Mouse (Mus musculus) hindbrain, embryonic 15.5 days (tissue): ENCODE measurements around the gene Nr2f6. TPM values are rescaled to one million over a fixed set of nuclear protein-coding genes. Genes with fewer than 3 reads are reported as not detected.

Source experiments
- ATAC-seq: fragments of 200-750 bp; cut with Nextera tagmentation; 2 replicates; pipeline ENCODE4 v1.8.0; 2017; ENCODE audit warnings: low read depth, moderate number of reproducible peaks, moderate TSS enrichment; ENCODE audit not compliant: low FRiP score
- H3K27ac ChIP-seq: fragments of 300-500 bp; sonication (generic); replicated peaks from 2 replicates; pipeline ENCODE4 v1.5.1; 2015; ENCODE audit warnings: mild to moderate bottlenecking, inconsistent platforms
- H3K27me3 ChIP-seq: fragments of 300-500 bp; sonication (generic); 2 replicates; pipeline ENCODE4 v1.6.1; 2015; ENCODE audit warnings: control low read depth, inconsistent platforms
- H3K36me3 ChIP-seq: fragments of 300-500 bp; sonication (generic); 2 replicates; pipeline ENCODE4 v1.6.1; 2015; ENCODE audit warnings: control low read depth, inconsistent platforms
- H3K4me1 ChIP-seq: fragments of 300-500 bp; sonication (generic); replicated peaks from 2 replicates; pipeline ENCODE4 v1.6.1; 2015; ENCODE audit warnings: control low read depth, inconsistent platforms
- H3K4me2 ChIP-seq: fragments of 300-500 bp; sonication (generic); 2 replicates; pipeline ENCODE4 v1.6.1; 2015; ENCODE audit warnings: moderate library complexity, mild to moderate bottlenecking, inconsistent platforms
- H3K4me3 ChIP-seq: fragments of 300-500 bp; sonication (generic); 2 replicates; pipeline ENCODE4 v1.5.1; 2015; ENCODE audit warnings: mild to moderate bottlenecking, inconsistent platforms
- H3K9ac ChIP-seq: fragments of 300-500 bp; sonication (generic); 2 replicates; pipeline ENCODE4 v1.6.1; 2015; ENCODE audit warnings: inconsistent platforms
- H3K9me3 ChIP-seq: fragments of 300-500 bp; sonication (generic); 2 replicates; pipeline ENCODE4 v1.6.1; 2016; ENCODE audit warnings: control low read depth, inconsistent platforms
- WGBS: fragments of 180-500 bp; shearing (Covaris S2); methylation state at CpG from one replicate; pipeline ENCODE4 v1.1.7; 2015; 5-methylcytosine and 5-hydroxymethylcytosine counted together
- polyA plus RNA-seq: library from polyadenylated mRNA; unstranded; fragments of >200 nt; fragmentation: Nextera tagmentation; extraction: Ambion mirVana; gene quantifications from 2 replicates; pipeline ENCODE4 v1.2.1, GENCODE M21; 2015

The Nr2f6 gene
- polyA plus RNA-seq = 29.3 and 31.4 TPM in 2 replicates

DNA sequence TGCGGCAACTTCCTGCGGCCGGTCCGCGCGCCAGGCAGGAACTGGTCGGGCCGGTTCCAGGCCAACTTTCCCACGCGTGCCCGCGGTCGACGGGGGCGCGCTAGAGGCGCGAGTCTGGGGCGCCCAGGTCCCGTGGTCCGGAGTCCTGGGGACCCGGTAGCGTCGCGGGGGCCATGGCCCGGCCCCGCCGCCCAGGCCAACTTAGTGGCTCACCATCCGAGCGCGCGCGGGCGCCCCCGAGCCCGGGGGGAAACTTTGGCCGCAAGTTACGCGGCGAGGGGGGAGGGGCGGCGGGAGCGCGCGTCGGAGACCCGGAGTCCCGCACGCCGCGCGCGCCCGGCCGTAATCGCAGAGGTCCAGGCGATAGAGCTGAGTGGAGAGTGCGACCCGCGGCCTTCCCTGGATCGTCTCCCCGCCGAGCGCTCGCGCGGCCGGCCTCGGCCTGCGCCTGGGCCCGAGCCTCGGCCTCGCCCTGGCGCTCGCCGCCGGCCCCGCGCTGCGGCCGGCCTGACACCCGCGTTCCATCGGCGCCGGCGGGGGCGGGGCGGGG lies at the start of gene Nr2f6:
Gene Nr2f6 (minus strand): TSS at position 540 of the 550 bp plus-strand sequence.
- H3K9me3 ChIP-seq = no peaks in the 10 kb centered on the region

DNA sequence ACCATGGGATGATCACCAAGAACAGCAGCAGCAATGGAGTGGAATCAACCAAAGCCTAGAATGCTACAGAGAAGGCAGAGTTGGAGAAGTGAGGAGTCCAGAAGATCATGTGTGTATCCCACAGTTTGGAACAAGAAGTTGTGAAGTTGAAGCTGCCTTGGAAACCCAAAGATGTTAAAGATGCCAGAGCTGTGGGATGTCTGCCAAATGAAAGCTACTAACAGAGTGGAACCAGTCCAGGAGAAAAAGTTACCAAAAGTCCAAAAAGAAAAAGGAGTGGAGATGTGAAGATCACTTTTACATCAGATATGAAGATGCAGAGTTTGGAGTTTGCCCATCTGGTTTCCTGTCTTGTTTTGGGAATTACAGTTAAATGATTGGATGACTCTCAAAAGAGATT lies 40.4 kb upstream of the Nr2f6 start:
- Histone ChIP-seq H3K4me2 (no peak overlapping the region), H3K4me1 (no peaks in the 10 kb centered on the region), H3K9me3 (no peaks in the 10 kb centered on the region), H3K9ac (no peak overlapping the region), H3K27me3 (no peaks in the 10 kb centered on the region), H3K36me3 (no peaks in the 10 kb centered on the region), H3K4me3 (no peak overlapping the region), H3K27ac (no peak overlapping the region)
- ATAC-seq = no peak

More for the DNA sequence above, at the start of gene Nr2f6:
- Histone ChIP-seq H3K27ac (peak within 1 kb of the TSS; percentile 82), H3K36me3 (0 out of 2 replicates have a peak, but pooled peaks cover 4% of the 10 kb centered on the region), H3K4me3 (peak within 1 kb of the TSS; percentile 83), H3K4me1 (peaks cover 48% of the 10 kb centered on the region), H3K27me3 (no peaks in the 10 kb centered on the region), H3K4me2 (peak within 1 kb of the TSS; percentile 100), H3K9ac (peak within 1 kb of the TSS; percentile 74)
- peak; percentile 71 for ATAC-seq
- under 1% methylated on average over 75 of the region's 89 CpGs for WGBS

DNA sequence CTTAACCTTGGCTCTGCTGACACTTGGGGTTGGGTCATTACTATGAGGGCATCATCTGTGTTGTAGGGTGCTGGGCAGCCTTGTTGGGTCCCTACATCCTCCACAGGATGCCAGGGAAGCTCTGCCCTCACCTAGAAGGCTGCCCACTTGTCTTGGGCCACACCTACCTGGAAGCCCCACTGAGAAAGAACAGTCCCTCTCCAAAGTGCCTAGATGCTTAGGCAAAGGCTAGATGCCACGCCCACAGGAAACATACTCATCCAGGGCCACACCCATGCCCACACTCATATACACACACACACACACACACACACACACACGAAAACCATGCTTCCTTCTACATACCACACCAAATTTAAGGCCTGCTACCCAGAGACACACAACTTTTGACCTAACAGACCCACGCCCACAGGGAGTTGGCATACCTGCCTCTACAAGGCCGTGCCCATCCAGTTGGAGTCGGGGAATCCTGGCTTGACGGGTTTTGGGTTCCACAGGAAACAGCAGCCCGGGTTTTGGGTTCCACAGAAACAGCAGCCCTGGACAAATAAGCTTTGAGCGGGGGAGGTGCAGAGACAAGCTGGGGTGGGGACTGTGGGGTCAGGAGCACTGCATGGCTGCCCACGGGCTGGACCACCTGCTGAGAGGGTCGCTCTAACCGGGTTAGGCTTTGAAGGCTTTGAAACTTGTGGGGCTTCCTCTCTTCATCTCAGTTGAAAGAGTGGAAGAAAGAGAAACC lies 29.9 kb upstream of the Nr2f6 start:
- Histone ChIP-seq H3K36me3 (no peaks in the 10 kb centered on the region), H3K4me3 (no peak overlapping the region), H3K4me2 (no peak overlapping the region), H3K27ac (no peak overlapping the region), H3K27me3 (0 out of 2 replicates have a peak, but pooled peaks cover 2% of the 10 kb centered on the region), H3K9me3 (no peaks in the 10 kb centered on the region), H3K4me1 (peaks cover 4% of the 10 kb centered on the region), H3K9ac (no peak overlapping the region)
- ATAC-seq = no peak
- 51% methylated on average over 11 of the region's 11 CpGs for WGBS

DNA sequence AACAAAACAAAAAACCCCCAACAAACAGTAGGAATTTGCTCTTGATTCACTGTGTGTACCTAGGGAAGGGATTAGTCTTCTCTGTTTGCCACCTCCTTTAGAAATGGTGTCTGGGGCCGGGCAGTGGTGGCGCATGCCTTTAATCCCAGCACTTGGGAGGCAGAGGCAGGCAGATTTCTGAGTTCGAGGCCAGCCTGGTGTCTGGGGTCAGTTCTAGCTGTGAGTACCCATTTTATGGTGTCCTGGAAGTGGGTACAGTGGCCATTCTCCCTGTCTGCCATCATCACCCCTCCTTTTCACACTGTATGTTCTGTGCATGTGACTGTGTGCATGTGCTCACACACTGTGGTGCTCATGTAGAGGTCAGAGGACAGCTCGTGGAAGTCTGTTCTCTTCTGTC lies 26.5 kb upstream of the Nr2f6 start:
- Histone ChIP-seq H3K4me3 (no peak overlapping the region), H3K4me1 (peaks cover 20% of the 10 kb centered on the region), H3K4me2 (no peak overlapping the region), H3K27ac (no peak overlapping the region), H3K9ac (no peak overlapping the region), H3K36me3 (0 out of 2 replicates have a peak, but pooled peaks cover 2% of the 10 kb centered on the region), H3K27me3 (no peaks in the 10 kb centered on the region), H3K9me3 (no peaks in the 10 kb centered on the region)
- no peak for ATAC-seq
- WGBS = 97% methylated on average over 4 of the region's 4 CpGs

DNA sequence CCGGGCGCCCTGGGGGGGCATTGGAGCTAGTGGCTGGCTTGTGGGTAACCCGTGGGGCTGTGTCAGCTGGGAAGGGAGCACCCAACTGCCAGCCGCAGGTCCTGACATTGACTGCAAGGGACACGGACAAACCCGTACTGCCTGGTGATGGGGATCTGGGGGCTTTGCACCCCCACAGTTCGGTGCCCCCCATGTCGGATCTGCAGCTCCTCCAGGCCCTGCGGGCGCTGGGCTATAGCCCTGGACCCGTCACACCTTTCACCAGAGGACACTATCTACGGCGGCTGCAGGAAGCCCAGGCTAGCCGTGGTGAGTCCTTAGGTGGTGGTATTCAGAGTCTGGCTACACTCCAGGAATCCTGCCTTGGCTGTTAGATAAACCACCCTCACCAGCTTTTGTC lies 25.7 kb upstream of the Nr2f6 start:
- no peaks in the 10 kb centered on the region for H3K9me3 ChIP-seq
- WGBS = 95% methylated on average over 14 of the region's 14 CpGs

DNA sequence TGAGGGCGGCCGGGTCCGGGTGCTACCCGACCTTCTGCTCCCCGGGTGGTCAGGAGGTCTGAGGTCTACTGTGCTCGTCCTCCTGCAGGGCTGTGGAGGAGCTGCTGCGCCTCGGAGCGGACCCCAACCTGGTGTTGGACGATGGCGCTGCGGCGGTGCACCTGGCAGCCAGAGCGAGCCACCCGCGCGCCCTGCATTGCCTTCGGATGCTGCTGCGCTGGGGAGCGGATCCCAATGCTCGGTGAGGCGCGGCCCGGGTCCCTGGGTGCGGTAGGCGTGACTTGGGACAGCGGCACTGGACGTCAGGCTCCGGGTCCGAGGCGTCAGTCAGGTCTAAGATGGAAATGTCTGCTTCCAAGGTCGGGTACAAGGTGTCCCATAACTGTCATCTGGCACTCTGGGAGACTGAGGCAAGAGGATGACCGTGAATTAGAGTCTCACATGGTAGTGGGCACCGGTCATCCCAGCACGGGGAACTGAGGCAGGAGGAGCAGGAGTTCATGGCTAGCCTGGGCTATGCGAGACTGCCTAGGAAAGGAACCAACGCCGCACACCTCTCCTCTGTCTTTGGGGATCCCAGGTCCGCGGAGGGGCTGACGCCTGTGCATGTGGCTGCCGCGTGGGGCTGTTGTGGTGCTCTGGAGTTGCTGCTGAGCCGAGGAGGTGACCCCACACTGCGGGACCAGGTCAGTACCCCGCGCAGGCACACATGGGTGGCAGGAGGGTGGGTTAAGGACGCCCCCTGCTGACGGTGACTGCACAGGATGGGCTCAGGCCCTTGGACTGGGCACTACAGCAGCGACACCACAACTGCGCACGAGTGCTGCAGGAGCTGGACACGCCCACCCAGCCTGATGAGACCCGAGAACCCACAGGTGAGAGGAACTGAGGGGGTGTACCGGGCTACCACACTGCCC lies 24.6 kb upstream of the Nr2f6 start:
- Histone ChIP-seq H3K4me2 (peak overlapping the region; percentile 98), H3K27ac (no peak overlapping the region), H3K27me3 (no peaks in the 10 kb centered on the region), H3K36me3 (0 out of 2 replicates have a peak, but pooled peaks cover 4% of the 10 kb centered on the region), H3K4me3 (peak overlapping the region; percentile 49), H3K9ac (peak overlapping the region; percentile 39), H3K9me3 (no peaks in the 10 kb centered on the region), H3K4me1 (peaks cover 20% of the 10 kb centered on the region)
- ATAC-seq = peak; percentile 50
- under 1% methylated on average over 55 of the region's 55 CpGs for WGBS

More for the DNA sequence above, 25.7 kb upstream of the Nr2f6 start:
- no peak for ATAC-seq
- Histone ChIP-seq H3K4me2 (no peak overlapping the region), H3K4me1 (peaks cover 20% of the 10 kb centered on the region), H3K9ac (no peak overlapping the region), H3K4me3 (no peak overlapping the region), H3K27ac (no peak overlapping the region), H3K36me3 (0 out of 2 replicates have a peak, but pooled peaks cover 4% of the 10 kb centered on the region), H3K27me3 (no peaks in the 10 kb centered on the region)

DNA sequence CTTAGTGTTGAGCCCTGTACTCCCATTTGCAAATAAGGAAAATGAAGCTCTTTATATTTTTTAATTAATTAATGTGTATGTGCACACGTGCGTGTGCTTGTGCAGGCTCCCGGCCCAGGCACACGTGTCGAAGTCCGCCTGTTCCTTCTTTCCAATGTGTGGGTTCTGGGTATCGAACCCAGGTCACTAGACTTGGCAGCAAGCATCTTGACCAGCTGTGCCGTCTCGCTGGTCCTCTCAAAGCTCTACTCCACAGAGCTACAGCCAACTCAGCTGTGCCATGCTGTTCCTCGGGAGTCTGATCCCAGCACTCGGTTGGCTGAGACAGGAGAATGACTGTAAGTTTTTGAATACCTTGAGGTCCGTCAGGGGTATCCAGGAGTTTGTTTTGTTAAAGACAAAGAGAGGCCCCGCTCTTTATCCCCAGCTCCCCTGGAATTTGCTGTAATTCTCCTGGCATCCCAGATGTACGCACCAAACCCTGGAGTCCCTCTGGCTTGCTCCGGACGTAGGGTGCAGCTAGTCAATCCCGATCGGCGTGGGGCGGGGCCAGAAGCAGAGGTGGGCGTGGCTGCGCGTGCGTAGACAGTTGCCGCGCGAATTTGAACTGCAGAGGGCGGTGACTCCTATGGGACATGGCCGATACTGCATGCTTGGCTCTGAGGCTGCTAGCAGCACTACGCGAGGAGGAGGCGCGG lies 23.8 kb upstream of the Nr2f6 start, which contains the start of gene Ankle1:
Gene Ankle1 (plus strand): TSS at position 610 of the 698 bp plus-strand sequence.
- Histone ChIP-seq H3K27me3 (no peaks in the 10 kb centered on the region), H3K4me1 (peaks cover 20% of the 10 kb centered on the region), H3K9me3 (no peaks in the 10 kb centered on the region), H3K9ac (peak within 1 kb of the TSS; percentile 39), H3K4me2 (peak within 1 kb of the TSS; percentile 98), H3K36me3 (0 out of 2 replicates have a peak, but pooled peaks cover 4% of the 10 kb centered on the region), H3K4me3 (peak within 1 kb of the TSS; percentile 49), H3K27ac (no peak within 1 kb of the TSS)
- 16% methylated on average over 33 of the region's 33 CpGs for WGBS
- ATAC-seq = peak; percentile 90

DNA sequence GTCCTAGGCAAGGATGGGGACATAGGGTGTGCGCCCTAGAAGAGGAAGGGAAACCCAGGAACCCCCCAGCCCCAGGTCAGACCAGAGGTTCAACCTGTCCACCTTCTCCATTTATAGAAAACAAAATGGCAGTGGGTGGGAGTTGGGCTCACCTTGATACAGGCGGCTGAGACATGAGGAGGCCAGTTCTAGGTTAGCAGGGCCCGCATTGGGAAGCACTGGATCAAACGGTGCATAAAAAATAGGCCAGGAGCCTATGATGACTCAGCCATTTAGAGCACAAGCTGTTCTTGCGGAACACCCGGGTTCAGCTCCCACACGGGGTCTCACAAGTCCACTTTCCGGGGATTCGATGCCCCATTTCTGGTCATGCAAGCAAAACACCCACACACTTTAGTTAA lies 23.2 kb upstream of the Nr2f6 start:
- 83% methylated on average over 9 of the region's 9 CpGs for WGBS
- Histone ChIP-seq H3K4me2 (0 out of 2 replicates have a peak overlapping the region, but pooled peaks have one; percentile 98), H3K27ac (no peak overlapping the region), H3K4me1 (peaks cover 20% of the 10 kb centered on the region), H3K9ac (no peak overlapping the region), H3K4me3 (no peak overlapping the region), H3K9me3 (no peaks in the 10 kb centered on the region), H3K27me3 (no peaks in the 10 kb centered on the region), H3K36me3 (0 out of 2 replicates have a peak, but pooled peaks cover 4% of the 10 kb centered on the region)
- ATAC-seq = no peak

DNA sequence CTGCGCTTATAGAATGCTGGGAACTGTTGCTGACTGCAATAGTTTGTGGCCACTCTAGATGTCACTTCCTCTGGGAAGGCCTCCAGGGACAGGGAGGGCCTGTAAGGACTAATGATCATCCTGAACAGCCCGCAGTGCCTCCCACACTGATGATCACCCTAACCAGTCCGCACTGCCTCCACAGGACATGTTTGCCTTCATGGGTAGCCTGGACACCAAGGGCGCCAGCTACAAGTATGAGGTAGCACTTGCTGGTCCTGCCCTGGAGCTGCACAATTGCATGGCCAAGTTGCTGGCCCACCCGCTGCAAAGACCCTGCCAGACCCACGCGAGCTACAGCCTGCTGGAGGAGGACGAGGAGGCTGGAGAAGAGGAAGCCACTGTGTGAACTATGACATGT lies 22.3 kb upstream of the Nr2f6 start:
- no peaks in the 10 kb centered on the region for H3K27me3 ChIP-seq
- no peak overlapping the region for H3K4me2 ChIP-seq
- 88% methylated on average over 8 of the region's 8 CpGs for WGBS
- no peaks in the 10 kb centered on the region for H3K9me3 ChIP-seq
- H3K4me3 ChIP-seq = no peak overlapping the region
- H3K27ac ChIP-seq = no peak overlapping the region
- peaks cover 20% of the 10 kb centered on the region for H3K4me1 ChIP-seq
- H3K9ac ChIP-seq = no peak overlapping the region
- peaks cover 9% of the 10 kb centered on the region; the same call in 1 of the 2 replicates for H3K36me3 ChIP-seq
- no peak for ATAC-seq

DNA sequence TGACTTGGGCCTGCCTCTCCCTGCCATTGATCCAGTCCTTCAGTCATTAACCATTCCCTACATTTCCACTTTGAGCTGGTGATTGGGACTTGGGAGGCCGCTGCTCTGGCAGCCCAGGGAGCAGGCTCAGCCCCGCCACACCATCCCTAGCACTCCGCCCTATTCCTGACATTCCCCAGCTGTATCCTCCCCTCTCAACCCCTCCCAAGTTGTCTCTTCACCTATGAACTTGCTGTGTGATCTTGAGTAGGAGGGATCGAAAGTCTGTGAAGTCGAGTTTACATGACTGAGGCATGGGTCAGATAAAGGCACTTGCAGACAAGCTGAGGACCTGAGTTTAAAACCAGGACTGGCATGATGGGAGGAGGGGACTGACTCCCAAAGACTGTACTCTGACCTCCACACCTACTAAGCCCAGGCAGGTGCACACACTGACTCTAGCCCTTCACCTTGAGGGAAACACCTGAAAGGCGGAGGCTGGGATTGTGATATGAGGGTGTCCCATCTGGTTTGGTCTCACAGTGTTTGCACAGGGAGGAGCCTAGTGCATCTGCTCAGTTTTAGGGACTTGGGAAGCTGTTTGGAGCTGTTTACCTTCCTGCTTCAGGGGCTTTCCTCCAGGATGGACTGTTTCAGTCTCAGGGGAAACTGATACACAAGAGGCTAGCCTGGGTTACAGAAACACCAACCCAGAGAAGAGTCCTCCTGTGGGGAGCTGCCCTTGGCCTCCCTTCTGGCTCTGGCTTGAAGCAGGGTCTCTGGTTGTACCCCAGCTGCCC lies 21.5 kb upstream of the Nr2f6 start:
- Histone ChIP-seq H3K4me2 (no peak overlapping the region), H3K27me3 (no peaks in the 10 kb centered on the region), H3K27ac (no peak overlapping the region), H3K36me3 (peaks cover 9% of the 10 kb centered on the region; the same call in 1 of the 2 replicates), H3K9me3 (no peaks in the 10 kb centered on the region), H3K9ac (no peak overlapping the region), H3K4me3 (no peak overlapping the region), H3K4me1 (peaks cover 20% of the 10 kb centered on the region)
- 85% methylated on average over 6 of the region's 6 CpGs for WGBS
- ATAC-seq = no peak
